Mouse (Mus musculus): Measurements from ENCODE around the gene Atg2b. TPM values are rescaled to one million over a fixed set of nuclear protein-coding genes. Genes with fewer than 3 reads are reported as not detected.

Atg2b gene
- total RNA-seq, 2 experiments from 2014 or later: 50.0 to 51.2 TPM

DNA sequence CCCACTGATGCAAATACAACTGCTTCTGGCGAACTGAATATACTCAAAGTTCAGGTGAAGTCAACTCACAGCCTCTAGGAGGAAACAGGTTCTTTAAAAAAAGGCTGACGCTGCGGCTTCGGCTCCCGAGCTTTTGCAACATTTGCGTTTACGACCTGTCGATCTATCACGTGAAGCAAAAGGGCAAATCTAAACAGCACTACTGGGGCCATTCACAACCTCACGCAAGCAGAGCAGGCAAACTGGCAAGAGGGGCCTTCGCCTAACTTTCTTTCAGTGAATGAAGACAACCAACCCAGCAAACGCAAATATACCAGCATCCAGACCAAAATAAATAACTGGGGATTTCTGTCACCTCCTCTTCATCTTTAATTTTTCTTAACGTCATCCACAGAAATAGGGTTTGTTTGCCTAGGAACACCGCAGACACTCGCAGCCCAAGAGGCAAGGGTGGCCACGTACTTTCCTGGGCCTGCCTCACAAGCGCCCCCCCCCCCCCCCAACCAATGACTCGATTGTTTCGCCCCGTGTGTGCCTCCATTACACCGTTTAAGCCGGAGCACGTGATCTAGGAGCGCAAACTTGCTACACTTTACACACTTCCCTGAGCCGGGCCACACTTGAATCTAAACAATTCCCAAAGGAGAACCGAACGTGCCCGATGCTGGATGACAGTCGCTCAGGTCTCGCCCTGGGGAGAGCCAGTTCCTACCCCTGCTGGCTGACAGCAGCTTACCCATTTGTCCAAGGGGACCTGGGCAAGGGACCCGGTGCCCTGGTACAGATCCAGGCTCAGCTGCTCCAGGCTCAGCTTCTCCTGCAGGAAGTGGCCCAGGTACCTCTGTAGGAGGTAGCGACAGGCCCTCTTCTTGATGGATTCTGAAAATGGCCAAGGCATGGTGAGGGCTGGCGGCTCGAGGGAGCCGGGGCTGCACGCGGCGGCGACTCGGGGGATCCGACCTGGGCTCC, 794 bp downstream of the Atg2b start, which contains the start of gene Gskip:
Gene Gskip, plus strand, starts transcription at position 897 of the 969 bp plus-strand sequence.
- peak; percentile 9 to 24 for DNase-seq (ENCODE audit: low spot score in 2 of 2)

DNA sequence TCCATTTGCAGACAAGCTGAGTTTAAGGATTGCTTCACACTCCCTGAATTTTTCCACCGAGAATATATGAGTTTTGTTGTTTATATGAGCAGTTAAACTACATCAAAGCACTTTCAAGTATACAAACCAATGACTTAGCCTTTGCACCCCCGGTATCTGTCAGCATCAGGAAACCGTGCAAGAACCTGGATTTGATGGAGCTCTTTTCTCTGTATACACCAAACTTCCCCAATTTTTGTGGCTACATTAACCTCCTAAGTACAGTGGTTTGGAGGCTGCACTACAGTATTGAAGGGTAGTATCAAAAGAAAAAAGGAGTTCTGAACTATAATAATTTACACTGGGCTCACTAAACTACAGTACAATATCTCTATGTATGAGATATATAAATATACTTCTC, 6.2 kb downstream of the Atg2b start:
- no peak for DNase-seq (ENCODE audit: low spot score in 2 of 2)

DNA sequence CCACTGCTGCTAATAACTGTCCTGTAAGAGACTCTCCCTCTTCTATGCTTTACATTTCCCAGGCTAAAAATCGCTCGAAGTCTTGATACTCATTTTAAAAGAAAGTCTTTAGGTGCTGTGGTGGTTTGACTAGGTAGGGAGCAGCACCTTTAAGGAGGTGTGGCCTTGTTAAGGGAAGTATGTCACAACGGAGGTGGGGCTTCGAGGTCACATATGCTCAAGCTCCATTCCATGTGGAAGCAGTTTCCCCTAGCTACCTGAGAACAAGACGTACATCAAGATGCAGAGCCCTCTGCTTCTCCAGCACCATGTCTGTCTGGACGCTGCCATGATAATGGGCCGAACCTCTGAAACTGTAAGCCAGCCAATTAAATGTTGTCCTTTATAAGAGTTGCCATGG, 6.8 kb downstream of the Atg2b start:
- DNase-seq (ENCODE audit: low spot score in 2 of 2): no peak

DNA sequence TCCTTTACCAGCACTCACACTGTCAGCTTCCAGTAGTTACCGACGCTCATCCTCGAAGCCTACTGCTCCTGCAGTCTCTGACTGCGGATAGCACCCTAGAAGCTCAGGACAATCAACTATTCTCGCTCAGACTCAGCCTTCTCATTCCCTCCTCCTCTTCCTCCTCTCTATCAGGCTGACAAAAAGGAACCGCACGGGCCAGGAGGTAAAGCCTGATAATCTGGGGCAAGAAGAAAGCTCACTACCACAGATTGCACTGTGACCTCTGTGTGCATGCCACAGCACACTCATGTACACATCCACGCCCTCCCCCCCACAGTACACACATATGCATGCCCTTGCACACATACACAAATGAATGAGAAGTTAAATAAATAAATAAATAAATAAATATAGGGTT, 8.7 kb downstream of the Atg2b start:
- no peak for DNase-seq (ENCODE audit: low spot score in 2 of 2)

DNA sequence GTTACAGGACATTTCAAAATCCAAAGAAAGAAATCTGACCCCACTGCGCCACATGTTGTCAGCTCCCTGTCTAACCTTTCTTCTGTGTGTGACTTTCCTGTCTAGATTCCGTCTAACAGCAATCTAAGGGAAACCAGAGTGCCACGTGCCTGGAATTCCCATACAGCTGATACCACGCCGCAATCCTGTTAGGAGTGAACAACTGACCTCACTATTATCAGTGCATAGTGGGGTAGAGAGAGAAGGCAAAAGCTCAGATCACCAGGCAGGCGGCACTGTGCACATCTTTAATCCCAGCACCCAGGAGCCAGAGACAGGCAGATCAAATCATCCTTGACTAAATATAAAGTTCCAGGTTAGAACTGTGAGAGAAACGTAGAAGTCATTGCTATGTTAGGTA, 29.2 kb downstream of the Atg2b start:
- DNase-seq (ENCODE audit: low spot score in 2 of 2): no peak

- DNase-seq (ENCODE audit: low spot score in 2 of 2): no peak
Measured at GRCm38 (mm10) chr12:105642770-105643321, 42.2 kb downstream of the Atg2b start.

DNA sequence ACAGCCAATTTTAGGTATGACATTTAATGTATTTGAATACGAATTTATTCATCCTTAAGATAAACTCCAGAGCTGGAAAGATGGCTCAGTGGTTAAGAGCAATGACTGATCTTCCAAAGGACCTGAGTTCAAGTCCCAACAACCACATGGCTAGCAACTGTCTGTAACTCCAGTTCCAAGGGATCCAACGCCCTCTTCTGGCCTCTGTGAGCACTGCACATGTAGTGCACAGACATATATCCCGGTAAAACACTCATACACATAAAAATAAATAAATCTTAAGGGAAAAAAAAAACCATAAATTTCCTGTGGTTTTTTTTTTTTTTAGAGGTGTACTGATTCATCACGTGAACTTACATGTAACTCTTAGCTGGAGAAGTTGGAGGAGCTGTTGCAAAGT, 47.5 kb downstream of the Atg2b start:
- DNase-seq (ENCODE audit: low spot score in 2 of 2): no peak

DNA sequence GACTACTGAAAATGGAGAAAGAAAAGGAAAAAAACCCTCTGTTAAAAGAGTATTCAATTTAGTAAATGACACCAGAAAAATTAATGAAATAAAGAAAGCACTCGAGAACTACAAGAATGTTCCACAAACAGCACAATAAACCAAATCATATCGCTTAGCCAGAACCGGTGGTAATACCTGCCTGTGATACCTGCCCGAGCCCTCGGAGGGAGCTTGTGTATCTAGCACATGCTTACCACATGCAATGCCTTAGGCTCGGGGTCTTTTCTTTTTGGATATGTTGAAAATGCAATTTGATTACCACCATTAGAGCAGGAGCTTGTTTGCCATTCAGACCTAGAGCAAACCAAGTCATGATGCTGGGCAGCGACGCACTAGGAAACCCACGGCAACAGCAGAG, 48.5 kb downstream of the Atg2b start:
- no peak for DNase-seq (ENCODE audit: low spot score in 2 of 2)

DNA sequence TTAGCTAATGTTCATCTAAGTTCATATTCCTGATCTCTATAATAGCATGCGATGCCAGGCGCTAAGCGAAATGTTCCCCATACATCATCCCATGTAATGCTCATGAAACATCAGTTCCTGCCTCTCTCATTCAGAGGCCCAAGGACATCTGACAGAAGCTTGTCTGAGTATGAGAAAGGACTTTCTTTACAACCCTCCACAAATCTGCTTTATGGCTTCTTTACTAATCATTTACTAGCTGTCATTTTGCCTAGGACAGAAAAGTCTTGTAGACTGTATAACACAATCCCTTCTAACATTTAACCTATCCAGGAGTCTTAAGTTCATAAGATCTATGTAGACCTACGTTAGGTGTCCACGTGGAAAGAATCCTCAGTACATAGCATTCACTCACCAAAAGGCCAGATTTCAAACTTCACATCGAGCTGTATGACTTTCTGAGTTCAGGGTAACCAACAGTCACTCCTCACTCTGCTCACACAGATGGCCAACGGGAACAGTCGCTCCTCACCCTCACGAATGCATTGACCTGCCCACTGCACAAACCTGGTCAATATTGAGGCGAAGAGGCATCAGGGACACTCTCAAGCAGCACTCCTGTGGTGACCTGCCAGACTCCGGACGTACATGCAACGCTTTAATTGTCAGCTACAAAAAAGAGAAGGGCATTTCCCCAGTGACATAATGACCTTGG, 50.5 kb downstream of the Atg2b start:
- no peak for DNase-seq (ENCODE audit: low spot score in 2 of 2)

- DNase-seq (ENCODE audit: low spot score in 2 of 2): peak; percentile 22 to 23
Measured at GRCm38 (mm10) chr12:105625798-105626197, 59.2 kb downstream of the Atg2b start.

DNA sequence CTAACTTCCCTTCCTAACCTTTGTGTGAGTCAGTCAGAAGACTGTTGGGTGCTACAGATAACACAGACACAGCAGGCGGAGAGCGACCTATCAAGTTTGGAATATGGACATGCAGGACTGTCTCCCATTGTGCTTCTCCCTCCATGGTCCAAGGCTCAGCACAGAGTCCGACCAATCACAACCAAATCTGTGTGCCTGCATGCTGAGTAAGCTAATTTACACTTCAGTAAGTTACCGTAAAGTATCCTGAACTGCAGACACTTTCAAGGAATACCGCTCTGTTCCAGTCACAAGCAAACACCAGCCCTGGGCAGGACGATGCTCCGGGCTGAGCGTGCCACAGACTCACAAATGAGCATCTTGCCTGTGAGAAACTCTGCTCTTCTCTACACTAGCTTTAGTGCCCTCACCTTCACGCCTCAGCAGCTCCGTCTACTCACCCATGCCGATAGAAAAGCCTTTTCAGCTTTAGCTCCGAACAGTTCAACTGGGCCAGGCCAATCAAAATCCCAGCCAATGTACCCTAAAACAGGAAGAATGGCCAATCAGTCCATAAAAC, 62.0 kb downstream of the Atg2b start:
- no peak for DNase-seq (ENCODE audit: low spot score in 2 of 2)

DNA sequence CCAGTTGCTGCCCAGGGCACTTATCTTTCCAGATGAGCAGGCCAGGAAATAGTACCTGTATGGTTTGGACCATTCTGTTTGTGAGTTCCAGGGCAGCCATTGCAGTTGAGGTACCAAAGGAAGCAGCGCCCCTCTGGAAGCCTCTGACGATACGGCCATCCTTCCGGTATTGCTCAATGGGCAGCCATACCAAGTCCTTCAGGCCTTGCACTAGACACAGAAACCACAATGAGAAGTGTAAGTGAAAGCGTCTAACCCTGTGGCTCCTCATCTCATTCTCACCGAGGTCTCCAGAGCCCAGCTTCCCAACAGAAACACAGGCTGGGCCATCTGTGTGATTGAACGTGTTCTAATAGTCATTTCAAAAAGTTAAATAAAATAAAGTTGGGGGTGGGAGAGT, 63.0 kb downstream of the Atg2b start:
- no peak for DNase-seq (ENCODE audit: low spot score in 2 of 2)

DNA sequence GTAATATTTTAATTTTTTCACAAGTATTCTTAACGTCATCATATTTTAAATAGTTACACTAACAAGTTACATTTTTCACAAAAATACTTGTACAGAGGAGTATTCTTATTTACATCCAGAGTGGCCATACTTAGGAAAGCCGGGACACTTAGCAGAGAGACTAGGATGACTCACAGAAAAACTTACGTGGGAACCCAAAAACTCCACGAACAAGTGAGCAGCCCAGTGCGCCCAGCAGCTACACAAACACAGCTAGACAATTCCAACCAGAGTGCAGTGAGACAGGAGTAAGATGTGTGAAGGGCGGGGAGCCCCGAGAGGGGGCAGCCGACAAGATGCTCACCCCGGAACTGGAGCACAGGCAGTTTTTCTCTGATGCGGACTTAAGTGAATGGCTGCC, 71.5 kb downstream of the Atg2b start:
- no peak for DNase-seq (ENCODE audit: low spot score in 2 of 2)

DNA sequence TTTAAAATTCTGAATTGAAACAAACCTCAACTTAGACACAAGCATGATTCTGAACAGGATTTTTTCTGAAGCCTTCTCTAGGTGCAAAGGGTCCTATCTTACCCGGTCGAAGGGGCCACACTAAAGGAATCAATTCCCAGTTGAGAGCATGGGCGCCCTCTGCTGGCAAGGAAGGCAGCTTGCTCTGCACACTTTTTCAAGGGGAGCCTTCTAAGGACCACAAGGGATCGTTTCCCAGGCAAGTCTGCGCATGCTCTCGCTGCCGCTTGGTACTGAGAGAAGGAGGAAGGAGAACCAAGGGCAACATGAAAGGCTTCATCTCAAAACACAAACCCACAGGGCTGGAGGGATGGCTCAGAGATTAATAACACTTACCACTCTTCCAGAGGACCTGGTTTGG, 73.3 kb downstream of the Atg2b start:
- peak; percentile 47 to 74 for DNase-seq (ENCODE audit: low spot score in 2 of 2)

DNA sequence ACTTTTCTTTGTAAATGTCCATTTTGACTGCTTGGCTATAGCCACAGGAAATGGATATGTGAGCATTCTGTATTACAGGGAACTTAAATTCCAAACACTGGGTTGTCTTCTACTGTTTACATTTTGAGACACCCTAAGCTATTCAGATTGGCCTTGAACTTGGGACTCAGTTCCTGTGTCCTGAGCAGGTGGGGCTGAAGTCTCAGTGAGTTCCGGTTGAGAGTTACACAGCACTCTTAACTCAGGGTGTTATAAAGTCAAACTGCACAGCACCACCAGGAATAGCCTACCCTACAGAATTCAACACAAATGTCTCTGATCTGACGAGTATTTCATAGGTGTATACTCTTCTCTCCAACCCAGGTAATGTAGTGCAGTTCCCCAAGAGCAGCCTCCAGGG, 74.0 kb downstream of the Atg2b start:
- no peak for DNase-seq (ENCODE audit: low spot score in 2 of 2)

GRCm38 (mm10) chr12:105606881-105607280, 78.1 kb downstream of the Atg2b start:
- no peak for DNase-seq (ENCODE audit: low spot score in 2 of 2)

- DNase-seq (ENCODE audit: low spot score in 2 of 2): no peak
Measured at GRCm38 (mm10) chr12:105605212-105605611, 79.8 kb downstream of the Atg2b start.

- no peak for DNase-seq (ENCODE audit: low spot score in 2 of 2)
Measured at GRCm38 (mm10) chr12:105603904-105604303, 81.1 kb downstream of the Atg2b start.

DNA sequence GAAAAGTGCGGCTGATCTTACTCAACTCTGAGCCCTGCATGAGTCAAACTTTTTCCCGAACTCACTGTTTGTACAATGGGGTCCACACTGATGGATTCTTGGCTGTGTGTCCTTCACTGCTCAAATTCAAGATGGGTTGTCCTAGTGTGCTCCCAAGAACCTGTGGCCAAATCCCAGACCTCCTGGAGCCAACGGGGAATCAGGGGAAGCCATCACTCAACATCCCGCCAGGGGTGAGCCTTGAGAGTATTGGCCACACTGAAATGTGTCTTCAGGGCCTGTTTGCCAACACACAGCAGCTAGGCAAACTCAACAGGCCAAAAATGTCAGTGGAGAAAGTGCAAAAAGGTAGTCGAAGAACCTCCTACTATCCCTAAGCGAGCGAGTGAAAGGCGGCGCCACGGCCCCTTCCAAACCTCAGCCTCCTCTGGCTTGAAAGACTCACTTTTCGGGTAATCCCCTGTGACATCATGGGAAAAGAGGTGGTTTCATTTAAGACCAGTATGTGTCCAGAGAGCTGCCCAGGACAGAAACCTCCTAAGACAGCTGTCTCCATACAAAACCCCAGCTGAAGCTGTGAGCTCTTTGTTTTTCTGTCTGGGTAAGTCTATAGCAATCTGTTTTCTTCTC, 82.3 kb downstream of the Atg2b start, which contains the start of gene Bdkrb1:
Gene Bdkrb1, plus strand, starts transcription at position 505 of the 630 bp plus-strand sequence.
- no peak for DNase-seq (ENCODE audit: low spot score in 2 of 2)

GRCm38 (mm10) chr12:105601586-105601985, 83.4 kb downstream of the Atg2b start:
- DNase-seq (ENCODE audit: low spot score in 2 of 2): no peak

- no peak for DNase-seq (ENCODE audit: low spot score in 2 of 2)
Measured at GRCm38 (mm10) chr12:105599098-105599497, 85.9 kb downstream of the Atg2b start.

Measured in left cerebral cortex, adult 18-20 months (tissue).